ENCODE assay signal across 8 mouse cellular contexts in the genomic region with DNA sequence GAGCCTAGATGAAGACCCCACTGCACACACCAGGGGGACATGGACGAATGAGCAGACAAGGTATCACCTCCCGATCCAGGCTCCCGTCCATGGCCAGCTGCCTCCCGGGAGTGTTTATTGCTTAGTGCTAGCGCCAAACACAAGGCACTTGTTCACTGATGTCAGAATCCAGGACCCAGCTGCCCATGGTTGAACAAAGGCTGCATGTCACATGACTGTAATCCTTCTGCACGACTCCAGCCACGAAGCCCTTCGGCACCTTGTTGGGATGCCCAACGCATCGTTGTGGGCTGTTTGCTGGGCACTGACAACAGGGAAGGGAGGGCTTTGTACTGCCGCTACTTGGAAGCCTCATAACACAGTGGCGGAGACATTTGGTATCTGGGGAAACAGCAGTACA. TPM values are rescaled to one million over a fixed set of nuclear protein-coding genes. Genes with fewer than 3 reads are reported as not detected.
DNase-seq lines count a peak whose midpoint lies in the region; ATAC-seq and TF ChIP-seq lines count a peak whose summit lies in the region.

A gene (plus strand): TSS at position 367 of the 400 bp plus-strand sequence.

- 0 out of 2 replicates have a peak within 1 kb of the TSS, but pooled peaks have one; percentile 3 for H3K4me3 ChIP-seq in kidney, embryonic 14.5 days (ENCODE audit: low read length)
- H3K4me3 ChIP-seq in embryonic facial prominence, embryonic 15.5 days (replicated peaks) = peak within 1 kb of the TSS; percentile 24
- H3K4me3 ChIP-seq in liver, embryonic 15.5 days (replicated peaks) = peak within 1 kb of the TSS; percentile 34
- H3K4me3 ChIP-seq in stomach, postnatal 0 days (ENCODE audit: low read depth, low read length) = peak within 1 kb of the TSS; percentile 17

- H3K27me3 ChIP-seq in kidney, embryonic 14.5 days (ENCODE audit: control insufficient read depth, insufficient read depth, low read length) = peaks cover 62% of the 10 kb centered on the region
- H3K27me3 ChIP-seq in embryonic facial prominence, embryonic 15.5 days = no peaks in the 10 kb centered on the region; the same call in 1 of the 2 replicates
- no peaks in the 10 kb centered on the region for H3K27me3 ChIP-seq in liver, embryonic 15.5 days
- no peaks in the 10 kb centered on the region for H3K27me3 ChIP-seq in stomach, postnatal 0 days (ENCODE audit: control insufficient read depth, insufficient read depth, low read length)

- H3K27ac ChIP-seq in kidney, embryonic 14.5 days (ENCODE audit: low read depth, low read length) = peak within 1 kb of the TSS; percentile 30; the same call in 1 of the 2 replicates
- peak within 1 kb of the TSS; percentile 55; the same call in 1 of the 2 replicates for H3K27ac ChIP-seq in embryonic facial prominence, embryonic 15.5 days (replicated peaks)
- H3K27ac ChIP-seq in liver, embryonic 15.5 days (replicated peaks) = no peak within 1 kb of the TSS
- no peak within 1 kb of the TSS for H3K27ac ChIP-seq in stomach, postnatal 0 days (replicated peaks)

- no peak within 1 kb of the TSS for H3K9ac ChIP-seq in kidney, embryonic 14.5 days (ENCODE audit: low read depth, low read length)
- no peak within 1 kb of the TSS; the same call in 1 of the 2 replicates for H3K9ac ChIP-seq in embryonic facial prominence, embryonic 15.5 days
- H3K9ac ChIP-seq in liver, embryonic 15.5 days = no peak within 1 kb of the TSS
- 0 out of 2 replicates have a peak within 1 kb of the TSS, but pooled peaks have one; percentile 18 for H3K9ac ChIP-seq in stomach, postnatal 0 days (ENCODE audit: low read length)

- no peaks in the 10 kb centered on the region for H3K36me3 ChIP-seq in kidney, embryonic 14.5 days (ENCODE audit: control insufficient read depth, insufficient read depth, low read length)
- H3K36me3 ChIP-seq in embryonic facial prominence, embryonic 15.5 days = no peaks in the 10 kb centered on the region
- H3K36me3 ChIP-seq in liver, embryonic 15.5 days (replicated peaks) = no peaks in the 10 kb centered on the region
- no peaks in the 10 kb centered on the region for H3K36me3 ChIP-seq in stomach, postnatal 0 days (ENCODE audit: control insufficient read depth, insufficient read depth, low read length)

- DNase-seq in kidney, adult 18-20 months = no peak
- DNase-seq in layer of hippocampus, adult 11-12 months (ENCODE audit: low spot score) = peak; percentile 64
- DNase-seq in stomach, postnatal 0 days (ENCODE audit: low spot score) = no peak
- DNase-seq in thymus, postnatal 0 days (ENCODE audit: low spot score) = no peak
- no peak for DNase-seq in kidney, adult 11 months

- no peaks in the 10 kb centered on the region for H3K9me3 ChIP-seq in kidney, embryonic 14.5 days (ENCODE audit: control insufficient read depth, low read length)
- H3K9me3 ChIP-seq in embryonic facial prominence, embryonic 15.5 days (replicated peaks) = no peaks in the 10 kb centered on the region
- H3K9me3 ChIP-seq in liver, embryonic 15.5 days (replicated peaks) = no peaks in the 10 kb centered on the region
- H3K9me3 ChIP-seq in stomach, postnatal 0 days (ENCODE audit: control insufficient read depth, low read length) = no peaks in the 10 kb centered on the region

- no peak for TF ChIP-seq EP300 in stomach, postnatal 0 days (optimal IDR thresholded peaks at IDR 0.05)

- peaks cover 34% of the 10 kb centered on the region for H3K4me1 ChIP-seq in kidney, embryonic 14.5 days (ENCODE audit: control insufficient read depth, insufficient read depth, low read length)
- peaks cover 12% of the 10 kb centered on the region; the same call in 1 of the 2 replicates for H3K4me1 ChIP-seq in embryonic facial prominence, embryonic 15.5 days
- H3K4me1 ChIP-seq in liver, embryonic 15.5 days (replicated peaks) = 0 out of 2 replicates have a peak, but pooled peaks cover 8% of the 10 kb centered on the region
- no peaks in the 10 kb centered on the region for H3K4me1 ChIP-seq in stomach, postnatal 0 days (replicated peaks; ENCODE audit: control insufficient read depth, insufficient read depth)

- 39% methylated on average over 12 of the region's 12 CpGs for WGBS in kidney, embryonic 14.5 days
- 72% methylated on average over 12 of the region's 12 CpGs for WGBS in embryonic facial prominence, embryonic 15.5 days
- WGBS in liver, embryonic 15.5 days (ENCODE audit: insufficient replicate concordance) = 77% methylated on average over 12 of the region's 12 CpGs
- 72% methylated on average over 12 of the region's 12 CpGs for WGBS in stomach, postnatal 0 days

- TF ChIP-seq CTCF in stomach, postnatal 0 days (IDR thresholded peaks at IDR 0.05; ENCODE audit: low read depth) = no peak

- no peak for ATAC-seq in kidney, embryonic 14.5 days (ENCODE audit: low FRiP score, low TSS enrichment)
- no peak for ATAC-seq in embryonic facial prominence, embryonic 15.5 days (ENCODE audit: insufficient number of reproducible peaks, low FRiP score, low TSS enrichment, low read depth)
- ATAC-seq in liver, embryonic 15.5 days (ENCODE audit: insufficient read depth) = no peak
- no peak for ATAC-seq in stomach, postnatal 0 days (ENCODE audit: low FRiP score, low TSS enrichment)

- H3K4me2 ChIP-seq in kidney, embryonic 14.5 days (replicated peaks; ENCODE audit: low read depth, low read length) = peak within 1 kb of the TSS; percentile 24
- H3K4me2 ChIP-seq in embryonic facial prominence, embryonic 15.5 days (replicated peaks) = peak within 1 kb of the TSS; percentile 40
- peak within 1 kb of the TSS; percentile 49 for H3K4me2 ChIP-seq in liver, embryonic 15.5 days
- H3K4me2 ChIP-seq in stomach, postnatal 0 days (replicated peaks; ENCODE audit: low read depth) = peak within 1 kb of the TSS; percentile 31

RNA-seq across cellular contexts. Expression of the gene that starts here (rescaled TPM):
- polyA plus RNA-seq in kidney, embryonic 14.5 days (2014; fragmentation: Nextera tagmentation; extraction: Ambion mirVana) = not detected in 2 replicates
- not detected in 2 replicates for polyA plus RNA-seq in embryonic facial prominence, embryonic 15.5 days (2015; fragmentation: Nextera tagmentation; extraction: Ambion mirVana)
- polyA plus RNA-seq in liver, embryonic 15.5 days (2015; fragmentation: Nextera tagmentation; extraction: Ambion mirVana) = not detected in 2 replicates
- polyA plus RNA-seq in stomach, postnatal 0 days (2015; fragmentation: Nextera tagmentation; extraction: Ambion mirVana) = not detected in 2 replicates
- polyA plus RNA-seq in thymus, postnatal 0 days (2015; fragmentation: Nextera tagmentation; extraction: Ambion mirVana) = not detected in 2 replicates

Comparison
In these comparisons a context has a peak if more than half of its experiments do, and no peak if none do; other contexts are left out.
1. H3K27ac ChIP-seq: peak in kidney, embryonic 14.5 days (single experiment) and embryonic facial prominence, embryonic 15.5 days (single experiment); none in liver, embryonic 15.5 days (single experiment) and stomach, postnatal 0 days (single experiment).
2. Peak in every context shown above with its lines, with median percentiles within 50 percentile points of each other: H3K4me2 ChIP-seq and H3K4me3 ChIP-seq.